Mouse (Mus musculus) embryonic facial prominence, embryonic 15.5 days (tissue): ENCODE results near the gene 4933405L10Rik. TPM values are rescaled to one million over a fixed set of nuclear protein-coding genes. Genes with fewer than 3 reads are reported as not detected.

ENCODE experiments used
- ATAC-seq: fragments of 200-750 bp; cut with Nextera tagmentation; 2 replicates; pipeline ENCODE4 v1.8.0; 2017; ENCODE audit warnings: low read depth, moderate TSS enrichment; ENCODE audit not compliant: insufficient number of reproducible peaks, low FRiP score, low TSS enrichment
- H3K27ac ChIP-seq: fragments of 300-500 bp; sonication (generic); replicated peaks from 2 replicates; pipeline ENCODE4 v1.5.1; 2015; ENCODE audit warnings: mild to moderate bottlenecking, inconsistent platforms
- H3K27me3 ChIP-seq: fragments of 300-500 bp; sonication (generic); 2 replicates; pipeline ENCODE4 v1.6.1; 2015; ENCODE audit warnings: inconsistent platforms
- H3K36me3 ChIP-seq: fragments of 300-500 bp; sonication (generic); 2 replicates; pipeline ENCODE4 v1.6.1; 2015; ENCODE audit warnings: mild to moderate bottlenecking, inconsistent platforms
- H3K4me1 ChIP-seq: fragments of 300-500 bp; sonication (generic); 2 replicates; pipeline ENCODE4 v1.6.1; 2015; ENCODE audit warnings: inconsistent platforms
- H3K4me2 ChIP-seq: fragments of 300-500 bp; sonication (generic); replicated peaks from 2 replicates; pipeline ENCODE4 v1.6.1; 2015; ENCODE audit warnings: mild to moderate bottlenecking, inconsistent platforms
- H3K4me3 ChIP-seq: fragments of 300-500 bp; sonication (generic); replicated peaks from 2 replicates; pipeline ENCODE4 v1.5.1; 2015; ENCODE audit warnings: mild to moderate bottlenecking, inconsistent platforms
- H3K9ac ChIP-seq: fragments of 300-500 bp; sonication (generic); 2 replicates; pipeline ENCODE4 v1.6.1; 2015; ENCODE audit warnings: inconsistent platforms
- H3K9me3 ChIP-seq: fragments of 300-500 bp; sonication (generic); replicated peaks from 2 replicates; pipeline ENCODE4 v1.6.1; 2016; ENCODE audit warnings: inconsistent platforms
- WGBS: fragments of 180-500 bp; shearing (Covaris S2); methylation state at CpG from one replicate; pipeline ENCODE4 v1.1.7; 2015; 5-methylcytosine and 5-hydroxymethylcytosine counted together
- polyA plus RNA-seq: library from polyadenylated mRNA; unstranded; fragments of >200 nt; fragmentation: Nextera tagmentation; extraction: Ambion mirVana; gene quantifications from 2 replicates; pipeline ENCODE4 v1.2.1, GENCODE M21; 2015

Gene 4933405L10Rik
- polyA plus RNA-seq, 1 experiment from 2014 or later, result 0.20 TPM

- Histone ChIP-seq H3K4me1 (peaks cover 15% of the 10 kb centered on the region), H3K4me2 (no peak overlapping the region), H3K9ac (no peak overlapping the region), H3K36me3 (no peaks in the 10 kb centered on the region), H3K9me3 (no peaks in the 10 kb centered on the region), H3K27me3 (0 out of 2 replicates have a peak, but pooled peaks cover 4% of the 10 kb centered on the region), H3K4me3 (no peak overlapping the region), H3K27ac (no peak overlapping the region)
- WGBS, result 77% methylated on average over 14 of the region's 14 CpGs
- ATAC-seq, result no peak
Measured at GRCm38 (mm10) chr8:105690978-105691377, 16.5 kb upstream of the 4933405L10Rik start.

- no peak for ATAC-seq
- H3K27ac ChIP-seq, result no peak overlapping the region
Measured at GRCm38 (mm10) chr8:105692449-105693182, 14.8 kb upstream of the 4933405L10Rik start.

GRCm38 (mm10) chr8:105693648-105694047 lies 13.8 kb upstream of the 4933405L10Rik start:
- peak; percentile 31; the same call in 1 of the 2 replicates for ATAC-seq
- Histone ChIP-seq H3K27me3 (0 out of 2 replicates have a peak, but pooled peaks cover 4% of the 10 kb centered on the region), H3K9ac (no peak overlapping the region; the same call in 1 of the 2 replicates), H3K4me2 (peak overlapping the region; percentile 97), H3K4me1 (peaks cover 11% of the 10 kb centered on the region), H3K27ac (no peak overlapping the region), H3K9me3 (no peaks in the 10 kb centered on the region), H3K4me3 (peak overlapping the region; percentile 49), H3K36me3 (peaks cover 18% of the 10 kb centered on the region)
- 5% methylated on average over 19 of the region's 30 CpGs for WGBS

More at GRCm38 (mm10) chr8:105692449-105693182, 14.8 kb upstream of the 4933405L10Rik start:
- 91% methylated on average over 11 of the region's 11 CpGs for WGBS
- H3K4me1 ChIP-seq, result peaks cover 11% of the 10 kb centered on the region
- 0 out of 2 replicates have a peak, but pooled peaks cover 4% of the 10 kb centered on the region for H3K27me3 ChIP-seq
- H3K9ac ChIP-seq, result no peak overlapping the region
- no peaks in the 10 kb centered on the region for H3K9me3 ChIP-seq
- no peak overlapping the region for H3K4me2 ChIP-seq
- H3K36me3 ChIP-seq, result peaks cover 7% of the 10 kb centered on the region
- H3K4me3 ChIP-seq, result no peak overlapping the region

GRCm38 (mm10) chr8:105694051-105694799 lies 13.2 kb upstream of the 4933405L10Rik start:
- no peak overlapping the region; the same call in 1 of the 2 replicates for H3K9ac ChIP-seq
- H3K4me3 ChIP-seq, result peak overlapping the region; percentile 49
- H3K4me2 ChIP-seq, result peak overlapping the region; percentile 97
- peaks cover 11% of the 10 kb centered on the region for H3K4me1 ChIP-seq
- 9% methylated on average over 40 of the region's 40 CpGs for WGBS
- no peak overlapping the region for H3K27ac ChIP-seq
- peaks cover 21% of the 10 kb centered on the region for H3K36me3 ChIP-seq
- ATAC-seq, result no peak
- 0 out of 2 replicates have a peak, but pooled peaks cover 4% of the 10 kb centered on the region for H3K27me3 ChIP-seq
- H3K9me3 ChIP-seq, result no peaks in the 10 kb centered on the region

- H3K4me1 ChIP-seq, result peaks cover 22% of the 10 kb centered on the region
- no peak overlapping the region for H3K4me2 ChIP-seq
- H3K27me3 ChIP-seq, result 0 out of 2 replicates have a peak, but pooled peaks cover 4% of the 10 kb centered on the region
- WGBS, result 78% methylated on average over 30 of the region's 30 CpGs
- no peaks in the 10 kb centered on the region for H3K9me3 ChIP-seq
- no peak for ATAC-seq
- H3K9ac ChIP-seq, result no peak overlapping the region
- peaks cover 21% of the 10 kb centered on the region for H3K36me3 ChIP-seq
- H3K4me3 ChIP-seq, result no peak overlapping the region
- no peak overlapping the region for H3K27ac ChIP-seq
Measured at GRCm38 (mm10) chr8:105695080-105695780, 12.2 kb upstream of the 4933405L10Rik start.

GRCm38 (mm10) chr8:105697196-105697780 lies 10.2 kb upstream of the 4933405L10Rik start:
- H3K4me2 ChIP-seq, result no peak overlapping the region
- no peak overlapping the region for H3K4me3 ChIP-seq
- ATAC-seq, result no peak
- 91% methylated on average over 17 of the region's 17 CpGs for WGBS
- peaks cover 33% of the 10 kb centered on the region for H3K4me1 ChIP-seq
- peaks cover 21% of the 10 kb centered on the region for H3K36me3 ChIP-seq
- no peaks in the 10 kb centered on the region for H3K9me3 ChIP-seq
- 0 out of 2 replicates have a peak, but pooled peaks cover 4% of the 10 kb centered on the region for H3K27me3 ChIP-seq
- no peak overlapping the region for H3K27ac ChIP-seq
- no peak overlapping the region for H3K9ac ChIP-seq

- H3K36me3 ChIP-seq, result peaks cover 32% of the 10 kb centered on the region
- H3K27me3 ChIP-seq, result 0 out of 2 replicates have a peak, but pooled peaks cover 4% of the 10 kb centered on the region
- no peak overlapping the region for H3K4me2 ChIP-seq
- no peak overlapping the region for H3K27ac ChIP-seq
- ATAC-seq, result no peak
- no peaks in the 10 kb centered on the region for H3K9me3 ChIP-seq
- peaks cover 31% of the 10 kb centered on the region for H3K4me1 ChIP-seq
- no peak overlapping the region for H3K4me3 ChIP-seq
- H3K9ac ChIP-seq, result no peak overlapping the region
- WGBS, result 83% methylated on average over 5 of the region's 5 CpGs
Measured at GRCm38 (mm10) chr8:105698734-105699133, 8.7 kb upstream of the 4933405L10Rik start.

GRCm38 (mm10) chr8:105699488-105700215 lies 7.8 kb upstream of the 4933405L10Rik start:
- H3K4me3 ChIP-seq, result peak overlapping the region; percentile 71
- peaks cover 23% of the 10 kb centered on the region for H3K4me1 ChIP-seq
- peak overlapping the region; percentile 93 for H3K4me2 ChIP-seq
- ATAC-seq, result no peak
- H3K9ac ChIP-seq, result peak overlapping the region; percentile 52; the same call in 1 of the 2 replicates
- H3K27me3 ChIP-seq, result no peaks in the 10 kb centered on the region
- WGBS, result 87% methylated on average over 11 of the region's 11 CpGs
- no peak overlapping the region for H3K27ac ChIP-seq
- H3K9me3 ChIP-seq, result no peaks in the 10 kb centered on the region
- H3K36me3 ChIP-seq, result peaks cover 41% of the 10 kb centered on the region

GRCm38 (mm10) chr8:105700566-105700965 lies 6.9 kb upstream of the 4933405L10Rik start:
- Histone ChIP-seq H3K4me2 (peak overlapping the region; percentile 93), H3K4me1 (peaks cover 23% of the 10 kb centered on the region), H3K27me3 (no peaks in the 10 kb centered on the region), H3K9me3 (no peaks in the 10 kb centered on the region), H3K9ac (peak overlapping the region; percentile 52), H3K27ac (peak overlapping the region; percentile 96), H3K36me3 (peaks cover 42% of the 10 kb centered on the region), H3K4me3 (peak overlapping the region; percentile 71)
- WGBS, result 0% methylated on average over 21 of the region's 21 CpGs
- peak; percentile 37 for ATAC-seq
